Mouse (Mus musculus): ENCODE measurements around the gene Scgn.
A peak's percentile ranks its signal among the peaks of the same experiment; 100 is the strongest.

DNA sequence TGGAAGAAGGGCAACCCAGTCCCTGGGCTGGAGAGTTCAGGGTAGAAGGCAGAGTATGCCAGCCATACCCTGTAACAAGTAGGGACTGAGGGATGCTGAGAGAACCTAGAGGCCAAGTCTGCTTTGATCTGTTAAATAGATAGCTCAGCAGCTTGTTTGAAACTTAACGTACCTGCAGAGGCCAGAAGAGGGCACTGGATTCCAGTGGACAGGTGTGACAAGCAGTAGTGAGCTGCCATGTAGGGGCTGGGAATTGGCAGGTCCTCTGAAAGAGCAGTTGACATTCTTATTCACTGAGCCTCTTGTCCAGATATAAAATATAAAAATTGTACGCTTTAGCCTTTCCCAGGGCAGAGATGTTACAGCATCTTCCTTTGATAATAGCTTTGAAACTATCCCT, 48.2 kb downstream of the Scgn start:
- TF ChIP-seq CTCF (IDR thresholded peaks at IDR 0.05) (peak; percentile 39), EP300 (IDR thresholded peaks at IDR 0.05) (no peak)

Measured in lung, postnatal 0 days (tissue).